Mouse (Mus musculus) heart, embryonic 15.5 days (tissue): ENCODE results near the gene Lnx1. TPM values are rescaled to one million over a fixed set of nuclear protein-coding genes. Genes with fewer than 3 reads are reported as not detected.

ENCODE experiments used
- ATAC-seq: fragments of 200-750 bp; cut with Nextera tagmentation; replicated peaks from 2 replicates; pipeline ENCODE4 v1.8.0; 2017; ENCODE audit warnings: low read depth, moderate TSS enrichment; ENCODE audit not compliant: insufficient number of reproducible peaks, insufficient read depth, low FRiP score
- H3K27ac ChIP-seq: fragments of 300-500 bp; sonication (generic); 2 replicates; pipeline ENCODE4 v1.5.1; 2015; ENCODE audit warnings: mild to moderate bottlenecking, inconsistent platforms
- H3K27me3 ChIP-seq: fragments of 300-500 bp; sonication (generic); 2 replicates; pipeline ENCODE4 v1.6.1; 2015; ENCODE audit warnings: inconsistent platforms
- H3K36me3 ChIP-seq: fragments of 300-500 bp; sonication (generic); 2 replicates; pipeline ENCODE4 v1.6.1; 2015; ENCODE audit warnings: mild to moderate bottlenecking, inconsistent platforms
- H3K4me1 ChIP-seq: fragments of 300-500 bp; sonication (generic); replicated peaks from 2 replicates; pipeline ENCODE4 v1.6.1; 2015; ENCODE audit warnings: inconsistent platforms
- H3K4me2 ChIP-seq: fragments of 300-500 bp; sonication (generic); 2 replicates; pipeline ENCODE4 v1.6.1; 2015; ENCODE audit warnings: inconsistent platforms, mild to moderate bottlenecking, moderate library complexity
- H3K4me3 ChIP-seq: fragments of 300-500 bp; sonication (generic); 2 replicates; pipeline ENCODE4 v1.5.1; 2015; ENCODE audit warnings: mild to moderate bottlenecking, inconsistent platforms
- H3K9ac ChIP-seq: fragments of 300-500 bp; sonication (generic); 2 replicates; pipeline ENCODE4 v1.6.1; 2015; ENCODE audit warnings: mild to moderate bottlenecking, inconsistent platforms
- H3K9me3 ChIP-seq: fragments of 300-500 bp; sonication (generic); replicated peaks from 2 replicates; pipeline ENCODE4 v1.6.1; 2016; ENCODE audit warnings: inconsistent platforms
- WGBS: fragments of 180-500 bp; shearing (Covaris S2); methylation state at CpG from one replicate; pipeline ENCODE4 v1.1.7; 2015; ENCODE audit warnings: mixed read lengths; 5-methylcytosine and 5-hydroxymethylcytosine counted together
- polyA plus RNA-seq: library from polyadenylated mRNA; unstranded; fragments of >200 nt; fragmentation: Nextera tagmentation; extraction: Ambion mirVana; gene quantifications from 2 replicates; pipeline ENCODE4 v1.2.1, GENCODE M21; 2015

Lnx1 gene
- polyA plus RNA-seq, 1 experiment from 2014 or later, result 1.2 TPM

DNA sequence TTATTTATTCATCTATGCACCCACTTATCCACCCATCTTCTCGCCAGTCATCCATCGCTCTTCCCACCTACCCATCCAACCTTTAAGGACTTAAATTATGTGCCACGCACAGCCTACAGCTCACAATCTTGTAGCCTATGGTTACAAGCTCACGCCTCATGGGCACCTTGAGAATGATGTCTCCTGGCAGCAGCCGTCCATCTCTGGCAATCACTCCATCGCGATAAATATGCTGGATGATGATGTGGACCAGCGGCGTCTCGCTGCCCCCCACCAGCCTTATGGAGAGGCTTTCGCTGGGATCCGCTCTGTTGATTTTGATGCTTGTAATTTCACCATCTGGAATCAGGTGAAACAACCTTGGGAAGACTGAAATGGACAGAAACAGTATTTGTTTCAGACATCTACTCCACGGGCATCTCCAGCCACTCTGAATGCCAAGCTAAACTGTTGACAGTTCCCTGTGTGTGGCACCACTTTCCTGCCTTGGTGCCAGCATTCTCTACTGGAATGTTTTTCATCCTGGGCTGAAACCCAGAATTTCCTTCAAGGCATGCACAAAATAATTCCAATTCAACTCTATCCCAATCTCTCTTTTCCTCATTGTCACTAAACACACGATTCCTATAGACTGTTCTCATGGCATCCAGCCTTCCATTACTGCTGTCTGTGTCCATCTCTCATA is 79.3 kb downstream of the Lnx1 start:
- no peak for ATAC-seq
- Histone ChIP-seq H3K4me1 (peaks cover 21% of the 10 kb centered on the region), H3K9ac (no peak overlapping the region), H3K4me3 (no peak overlapping the region), H3K36me3 (no peaks in the 10 kb centered on the region), H3K27me3 (no peaks in the 10 kb centered on the region), H3K27ac (no peak overlapping the region), H3K4me2 (no peak overlapping the region), H3K9me3 (no peaks in the 10 kb centered on the region)
- 91% methylated on average over 14 of the region's 14 CpGs for WGBS

DNA sequence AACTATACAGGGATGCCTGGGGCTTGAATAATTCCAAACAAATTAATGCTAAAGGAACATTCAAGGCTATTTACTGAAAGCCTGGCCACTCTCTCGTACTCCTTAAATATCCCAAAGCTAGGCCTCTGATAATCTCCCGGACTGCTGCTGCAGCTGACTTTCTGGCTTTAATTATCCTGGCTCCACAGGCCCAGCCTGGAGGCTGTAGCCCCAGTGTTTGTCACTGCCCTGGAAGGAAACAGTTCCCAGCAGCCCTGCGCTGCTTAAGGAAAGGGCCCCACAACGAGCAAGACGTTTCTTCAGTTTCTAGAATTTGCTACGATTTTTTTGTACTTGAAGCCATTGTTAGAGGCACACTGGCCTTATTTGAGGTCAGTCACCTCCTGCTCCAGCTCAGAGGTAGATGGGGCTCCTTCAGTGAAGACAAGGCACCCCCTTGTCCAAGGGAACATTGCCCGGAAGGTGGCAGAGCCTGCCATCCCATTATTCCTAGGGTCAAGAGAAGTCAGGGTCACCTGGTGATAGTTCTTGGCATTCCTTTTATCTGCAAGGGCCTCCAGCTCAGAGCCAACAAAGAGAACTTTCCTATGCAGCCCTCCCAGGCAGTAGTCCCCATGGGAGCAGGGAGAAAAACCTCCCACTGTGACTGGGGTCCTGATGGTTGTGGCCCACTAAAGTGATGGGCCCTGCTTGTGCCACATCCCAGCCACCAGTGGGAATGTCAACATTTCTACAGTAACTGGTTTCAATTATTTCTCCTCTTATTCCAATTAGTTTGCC is 80.8 kb downstream of the Lnx1 start:
- Histone ChIP-seq H3K9me3 (no peaks in the 10 kb centered on the region), H3K36me3 (no peaks in the 10 kb centered on the region), H3K4me2 (no peak overlapping the region), H3K4me1 (peaks cover 21% of the 10 kb centered on the region), H3K9ac (no peak overlapping the region), H3K4me3 (no peak overlapping the region), H3K27me3 (no peaks in the 10 kb centered on the region), H3K27ac (peak overlapping the region; percentile 51; the same call in 1 of the 2 replicates)
- ATAC-seq, result no peak
- WGBS, result 39% methylated on average over 7 of the region's 7 CpGs

DNA sequence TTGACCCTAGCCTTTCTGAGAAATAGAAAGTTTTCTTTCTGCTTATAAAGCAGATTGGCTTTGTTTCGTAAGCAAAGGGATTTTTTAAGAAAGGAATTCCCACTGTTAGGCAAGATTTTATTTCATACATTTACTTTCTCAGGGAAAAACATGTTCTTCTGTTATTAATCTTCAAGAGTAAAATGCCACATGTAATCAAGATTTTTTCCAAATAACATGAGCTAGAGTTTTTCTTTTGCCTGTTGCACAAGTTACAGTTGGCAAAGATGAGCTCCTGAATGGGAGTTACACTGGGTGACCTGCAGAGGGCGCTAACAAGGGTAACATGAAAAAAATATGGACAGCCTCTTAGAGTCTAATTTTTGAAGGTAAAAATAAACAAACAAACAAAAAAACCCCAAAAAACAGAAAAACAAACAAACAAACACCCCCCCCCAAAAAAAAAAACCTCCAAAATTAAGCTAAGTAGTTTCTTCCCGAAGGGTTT is 84.1 kb downstream of the Lnx1 start:
- Histone ChIP-seq H3K9ac (no peak overlapping the region), H3K9me3 (no peaks in the 10 kb centered on the region), H3K4me3 (no peak overlapping the region), H3K27me3 (peaks cover 10% of the 10 kb centered on the region), H3K27ac (no peak overlapping the region), H3K36me3 (no peaks in the 10 kb centered on the region), H3K4me1 (peaks cover 22% of the 10 kb centered on the region), H3K4me2 (no peak overlapping the region)
- 65% methylated on average over 3 of the region's 3 CpGs for WGBS
- ATAC-seq, result no peak

DNA sequence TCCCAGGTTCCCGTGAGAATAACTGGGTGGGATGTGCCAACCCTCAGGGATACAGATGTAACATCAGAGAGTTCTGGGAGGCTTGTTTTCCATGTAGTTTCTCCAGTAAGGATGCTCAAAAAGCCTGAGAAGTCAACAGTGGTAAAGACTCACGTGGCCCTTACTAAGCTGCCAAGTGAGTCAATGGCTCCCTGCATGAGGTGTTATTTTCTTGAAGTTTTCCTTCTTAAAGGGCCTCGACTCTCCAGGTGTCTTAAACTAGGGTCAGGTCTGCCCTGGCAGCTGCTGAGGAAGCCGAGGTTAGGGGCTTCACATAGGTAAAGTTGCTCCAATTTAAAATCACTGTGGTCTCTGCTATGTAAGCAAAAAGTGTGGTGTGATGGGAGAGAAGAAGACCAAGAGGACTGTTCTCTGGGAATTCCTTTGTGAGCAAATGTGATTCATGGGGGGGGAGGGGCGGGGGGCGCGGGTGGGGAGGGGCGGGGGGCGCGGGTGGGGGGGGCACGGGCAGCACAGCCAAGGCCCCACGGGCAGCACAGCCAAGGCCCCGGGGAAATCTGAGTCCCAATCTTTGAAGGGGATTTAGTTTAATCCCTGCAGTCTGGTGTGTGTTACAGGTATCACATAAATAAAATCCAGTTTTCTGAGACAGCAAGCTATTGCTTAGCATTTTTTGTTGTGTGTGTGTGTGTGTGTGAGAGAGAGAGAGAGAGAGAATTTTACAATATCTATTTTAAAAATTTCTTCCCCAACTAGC is 84.7 kb downstream of the Lnx1 start:
- peaks cover 10% of the 10 kb centered on the region for H3K27me3 ChIP-seq
- H3K9ac ChIP-seq, result no peak overlapping the region
- H3K4me2 ChIP-seq, result no peak overlapping the region
- peaks cover 28% of the 10 kb centered on the region for H3K4me1 ChIP-seq
- no peaks in the 10 kb centered on the region for H3K9me3 ChIP-seq
- 67% methylated on average over 13 of the region's 13 CpGs for WGBS
- no peak overlapping the region for H3K27ac ChIP-seq
- H3K4me3 ChIP-seq, result no peak overlapping the region
- ATAC-seq, result no peak
- H3K36me3 ChIP-seq, result no peaks in the 10 kb centered on the region

DNA sequence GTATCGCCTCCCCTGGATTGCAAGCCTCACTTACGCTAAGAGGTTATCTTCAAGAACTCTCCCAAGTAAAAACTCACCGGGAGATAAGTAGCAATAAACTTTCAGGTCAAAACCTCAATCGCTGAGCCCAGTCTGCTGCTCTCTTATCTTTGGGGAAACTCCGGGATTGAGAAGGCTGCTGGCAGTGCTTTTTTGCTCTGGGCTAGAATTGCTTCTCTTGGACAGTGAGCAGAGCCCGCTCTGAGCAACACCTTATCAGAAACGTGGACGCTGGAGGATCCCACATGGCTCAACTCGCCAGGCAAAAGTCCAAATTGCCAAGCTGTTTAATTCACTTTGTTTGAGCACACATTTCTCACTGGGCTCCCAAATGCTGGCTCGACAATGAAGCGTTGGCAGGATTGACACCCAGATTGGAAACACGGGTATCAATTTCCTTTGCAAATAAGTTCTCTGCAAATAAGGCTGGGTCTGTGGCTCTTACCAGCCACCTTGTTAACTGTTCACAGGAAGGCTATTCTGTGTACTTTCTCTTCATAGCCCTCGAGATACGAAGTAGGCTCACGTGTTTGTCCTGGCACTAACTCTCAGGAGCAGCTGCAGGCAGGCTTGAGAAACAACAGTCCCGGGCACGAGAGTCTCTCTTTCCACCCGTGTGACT is 89.1 kb downstream of the Lnx1 start:
- ATAC-seq, result no peak; the same call in 1 of the 2 replicates
- Histone ChIP-seq H3K36me3 (no peaks in the 10 kb centered on the region), H3K27me3 (peaks cover 14% of the 10 kb centered on the region), H3K4me2 (peak overlapping the region; percentile 53), H3K4me3 (peak overlapping the region; percentile 17), H3K27ac (peak overlapping the region; percentile 48), H3K9me3 (no peaks in the 10 kb centered on the region), H3K9ac (no peak overlapping the region), H3K4me1 (peaks cover 19% of the 10 kb centered on the region)
- WGBS, result 14% methylated on average over 18 of the region's 18 CpGs

DNA sequence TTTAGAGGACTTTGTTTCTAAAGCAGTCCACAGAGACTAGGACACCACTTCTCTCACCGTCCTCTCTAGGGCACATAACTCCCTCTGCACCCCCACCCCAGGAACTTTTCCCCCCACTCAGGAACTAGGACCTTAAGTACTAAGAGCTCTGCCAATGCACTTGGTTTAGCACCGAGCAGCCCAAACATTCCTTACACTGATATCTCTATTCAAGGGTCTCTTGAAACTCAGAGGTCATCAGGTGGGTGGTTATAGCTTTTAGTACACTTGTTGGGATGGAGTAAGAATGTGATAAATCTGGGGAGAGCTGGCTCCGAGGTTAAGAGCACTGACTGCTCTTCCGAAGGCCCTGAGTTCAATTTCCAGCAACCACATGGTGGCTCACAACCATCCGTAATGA is 90.0 kb downstream of the Lnx1 start:
- Histone ChIP-seq H3K4me2 (no peak overlapping the region), H3K36me3 (no peaks in the 10 kb centered on the region), H3K9me3 (no peaks in the 10 kb centered on the region), H3K27ac (no peak overlapping the region), H3K4me3 (no peak overlapping the region), H3K27me3 (peaks cover 14% of the 10 kb centered on the region), H3K4me1 (peaks cover 19% of the 10 kb centered on the region), H3K9ac (no peak overlapping the region)
- ATAC-seq, result no peak
- WGBS, result 62% methylated on average over 5 of the region's 5 CpGs

DNA sequence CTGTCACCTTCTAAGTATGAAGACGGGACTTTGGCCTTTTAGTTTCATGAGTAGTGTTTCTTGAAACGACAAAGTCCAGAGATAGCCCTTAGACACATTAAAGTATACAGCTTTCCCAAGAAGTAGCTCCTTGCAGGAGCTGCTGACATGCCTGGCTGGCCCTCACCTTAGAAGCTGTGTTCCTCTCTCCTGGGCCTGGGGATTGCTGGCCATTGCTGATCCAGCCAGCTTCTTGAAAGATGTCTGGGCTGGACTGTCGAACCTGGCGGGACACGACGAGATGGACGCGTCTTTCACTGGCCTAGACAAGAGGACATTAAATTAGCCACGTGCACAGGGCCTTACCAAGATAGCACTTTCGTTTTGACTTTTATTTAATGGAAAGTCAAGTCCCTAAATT is 92.2 kb downstream of the Lnx1 start:
- no peak for ATAC-seq
- peaks cover 19% of the 10 kb centered on the region for H3K4me1 ChIP-seq
- 81% methylated on average over 10 of the region's 10 CpGs for WGBS
- H3K27ac ChIP-seq, result no peak overlapping the region
- H3K36me3 ChIP-seq, result no peaks in the 10 kb centered on the region
- H3K27me3 ChIP-seq, result peaks cover 11% of the 10 kb centered on the region
- no peaks in the 10 kb centered on the region for H3K9me3 ChIP-seq
- H3K4me3 ChIP-seq, result no peak overlapping the region
- no peak overlapping the region for H3K9ac ChIP-seq
- no peak overlapping the region for H3K4me2 ChIP-seq

DNA sequence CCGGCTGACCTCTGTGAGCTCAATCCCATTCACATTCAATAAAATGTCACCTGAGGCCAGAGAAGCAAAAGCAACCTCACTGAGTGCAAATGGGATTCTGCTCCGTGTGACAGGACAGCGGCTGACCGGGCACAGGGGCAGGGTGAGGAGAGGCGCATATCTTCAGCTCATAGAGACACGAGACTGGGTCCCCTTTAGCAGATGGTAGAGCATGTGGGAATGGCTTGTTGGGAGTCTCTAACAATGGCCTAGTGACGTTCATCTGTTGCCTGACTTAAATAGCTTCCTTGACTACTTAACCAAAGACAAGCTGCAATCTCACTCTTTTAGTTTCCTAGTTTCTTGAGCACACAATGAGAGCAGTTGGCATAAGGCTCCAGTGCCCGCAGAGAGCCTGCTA is 96.5 kb downstream of the Lnx1 start:
- ATAC-seq, result no peak
- WGBS, result 86% methylated on average over 8 of the region's 8 CpGs
- H3K4me1 ChIP-seq, result peaks cover 5% of the 10 kb centered on the region
- no peak overlapping the region for H3K4me3 ChIP-seq
- no peaks in the 10 kb centered on the region for H3K27me3 ChIP-seq
- no peak overlapping the region for H3K4me2 ChIP-seq
- H3K27ac ChIP-seq, result no peak overlapping the region
- no peaks in the 10 kb centered on the region for H3K9me3 ChIP-seq
- H3K36me3 ChIP-seq, result no peaks in the 10 kb centered on the region
- H3K9ac ChIP-seq, result no peak overlapping the region

DNA sequence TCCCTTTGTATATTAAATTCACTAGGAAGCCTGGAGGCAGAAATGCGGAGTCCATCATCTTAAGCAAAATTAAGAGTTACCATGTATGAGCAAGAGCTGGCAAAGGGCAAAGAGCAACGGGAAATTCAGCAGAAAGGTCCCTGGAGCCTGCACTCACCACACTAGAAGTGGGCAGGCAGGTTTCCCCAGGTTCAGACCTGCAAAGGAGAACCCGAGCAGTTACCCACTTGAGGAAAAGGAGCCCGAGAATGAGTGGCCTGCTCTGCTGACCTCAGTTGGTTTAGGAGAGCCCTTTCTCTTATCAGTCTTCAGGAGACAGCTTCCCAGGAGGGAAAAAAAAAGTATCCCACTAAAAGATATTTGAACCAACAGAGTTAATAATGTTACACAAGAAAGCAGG is 99.4 kb downstream of the Lnx1 start:
- no peak overlapping the region for H3K9ac ChIP-seq
- ATAC-seq, result no peak
- peaks cover 5% of the 10 kb centered on the region; the same call in 1 of the 2 replicates for H3K36me3 ChIP-seq
- no peak overlapping the region for H3K27ac ChIP-seq
- 66% methylated on average over 4 of the region's 4 CpGs for WGBS
- H3K9me3 ChIP-seq, result no peaks in the 10 kb centered on the region
- peaks cover 6% of the 10 kb centered on the region for H3K4me1 ChIP-seq
- H3K4me3 ChIP-seq, result no peak overlapping the region
- no peaks in the 10 kb centered on the region for H3K27me3 ChIP-seq
- no peak overlapping the region for H3K4me2 ChIP-seq

DNA sequence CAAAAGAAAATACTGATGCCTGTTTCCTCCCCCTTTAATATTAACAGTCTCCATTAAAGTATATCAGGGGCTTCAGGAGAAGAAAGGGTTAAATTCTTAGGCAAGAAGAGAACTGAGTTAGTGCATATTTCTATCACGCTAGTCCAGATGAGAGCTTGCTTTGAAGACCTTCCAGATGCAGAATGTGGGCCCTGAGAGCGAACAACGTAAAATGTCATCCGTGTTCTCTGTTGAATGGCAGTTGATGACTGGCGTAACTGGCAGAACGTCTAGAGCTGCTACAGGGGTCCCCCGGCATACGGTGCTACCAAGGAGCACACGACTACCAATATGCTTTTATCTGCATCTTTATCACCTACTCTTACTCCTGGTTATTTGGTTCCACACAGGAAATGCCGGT is 100.3 kb downstream of the Lnx1 start:
- Histone ChIP-seq H3K27ac (no peak overlapping the region), H3K4me3 (no peak overlapping the region), H3K4me1 (peaks cover 6% of the 10 kb centered on the region), H3K36me3 (peaks cover 12% of the 10 kb centered on the region), H3K27me3 (no peaks in the 10 kb centered on the region), H3K9me3 (no peaks in the 10 kb centered on the region), H3K9ac (no peak overlapping the region), H3K4me2 (no peak overlapping the region)
- ATAC-seq, result no peak
- 64% methylated on average over 10 of the region's 10 CpGs for WGBS

DNA sequence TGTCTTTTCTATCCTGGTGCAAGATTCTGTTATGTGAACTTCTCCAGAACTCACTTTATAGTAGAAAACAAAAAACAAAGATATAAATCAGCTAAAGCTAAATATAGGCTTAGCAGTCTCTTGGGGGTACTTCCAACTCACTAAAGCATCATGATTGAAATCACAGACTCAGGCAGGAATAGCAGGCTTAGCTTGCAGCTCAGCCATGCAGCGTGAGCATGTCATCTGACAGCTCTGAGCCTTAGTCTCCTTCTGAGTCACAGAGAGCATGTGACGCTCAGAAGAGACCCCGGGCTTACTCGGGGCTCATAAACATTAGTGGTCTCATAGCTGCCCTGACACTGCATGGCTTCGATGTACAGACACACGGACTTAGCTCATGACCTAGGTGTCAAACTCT is 100.7 kb downstream of the Lnx1 start:
- 53% methylated on average over 6 of the region's 6 CpGs for WGBS
- Histone ChIP-seq H3K27me3 (no peaks in the 10 kb centered on the region), H3K9me3 (no peaks in the 10 kb centered on the region), H3K4me2 (no peak overlapping the region), H3K9ac (no peak overlapping the region), H3K36me3 (peaks cover 15% of the 10 kb centered on the region), H3K27ac (no peak overlapping the region), H3K4me3 (no peak overlapping the region), H3K4me1 (peaks cover 6% of the 10 kb centered on the region)
- ATAC-seq, result no peak
